Mouse (Mus musculus): ENCODE results near the gene Polr3c. TPM values are rescaled to one million over a fixed set of nuclear protein-coding genes. Genes with fewer than 3 reads are reported as not detected.
"Not testable (repeated sequence)": the region's sequence is repeated elsewhere in the genome, so short reads cannot be mapped to it uniquely, and the experiment has no call there.

Gene Polr3c
- total RNA-seq, 2 experiments from 2014 or later = 18.1 to 19.9 TPM

- DNase-seq = no peak
- intact Hi-C loops (cut with DNase I) = no loop called here
These were observed 43.9 kb downstream of the Polr3c start for GRCm38 (mm10) chr3:96683496-96683895.

- intact Hi-C loops (cut with DNase I) = no loop called here
- DNase-seq = no peak
These were observed 47.0 kb downstream of the Polr3c start for GRCm38 (mm10) chr3:96680269-96680956.

GRCm38 (mm10) chr3:96679159-96679674 is 48.2 kb downstream of the Polr3c start:
- DNase-seq = no peak
- intact Hi-C loops (cut with DNase I) = no loop called here

GRCm38 (mm10) chr3:96678456-96678855 is 49.0 kb downstream of the Polr3c start:
- intact Hi-C loops (cut with DNase I) = no loop called here
- no peak for DNase-seq

- intact Hi-C loops (cut with DNase I) = no loop called here
- DNase-seq = no peak
These were observed 51.7 kb downstream of the Polr3c start for GRCm38 (mm10) chr3:96675690-96676089.

- intact Hi-C loops (cut with DNase I) = no loop called here
- DNase-seq = no peak
These were observed 52.3 kb downstream of the Polr3c start for GRCm38 (mm10) chr3:96675171-96675570.

GRCm38 (mm10) chr3:96674442-96674841 is 53.0 kb downstream of the Polr3c start:
- DNase-seq = no peak
- intact Hi-C loops (cut with DNase I) = no loop called here

- intact Hi-C loops (cut with DNase I) = no loop called here
- no peak for DNase-seq
These were observed 53.9 kb downstream of the Polr3c start for GRCm38 (mm10) chr3:96673514-96673913.

GRCm38 (mm10) chr3:96671519-96671918 is 55.9 kb downstream of the Polr3c start:
- no peak for DNase-seq
- intact Hi-C loops (cut with DNase I) = no loop called here

- DNase-seq = peak; percentile 68 to 73
- intact Hi-C loops (cut with DNase I) = no loop called here
These were observed 57.5 kb downstream of the Polr3c start, which contains the start of gene Ankrd35 for GRCm38 (mm10) chr3:96669727-96670468. Gene Ankrd35 (plus strand): TSS chr3:96670131.

GRCm38 (mm10) chr3:96668424-96669067 is 58.9 kb downstream of the Polr3c start:
- no peak for DNase-seq
- intact Hi-C loops (cut with DNase I) = no loop called here

- no peak for DNase-seq
- intact Hi-C loops (cut with DNase I) = no loop called here
These were observed 60.1 kb downstream of the Polr3c start for GRCm38 (mm10) chr3:96667316-96667715.

GRCm38 (mm10) chr3:96666916-96667315 is 60.5 kb downstream of the Polr3c start:
- intact Hi-C loops (cut with DNase I) = no loop called here
- no peak for DNase-seq

- DNase-seq; intact Hi-C loops (cut with DNase I): not testable (repeated sequence)
These were observed 61.6 kb downstream of the Polr3c start for GRCm38 (mm10) chr3:96665732-96666363.

GRCm38 (mm10) chr3:96663432-96664239 is 63.8 kb downstream of the Polr3c start:
- intact Hi-C loops (cut with DNase I) = no loop called here
- DNase-seq = peak; percentile 80 to 85

GRCm38 (mm10) chr3:96662731-96663316 is 64.6 kb downstream of the Polr3c start:
- intact Hi-C loops (cut with DNase I) = no loop called here
- DNase-seq = no peak

All from gastrocnemius, postnatal 36 days (tissue).